Mouse (Mus musculus): ENCODE data around the gene Gpr37l1.
"Not testable (repeated sequence)": the region's sequence is repeated elsewhere in the genome, so short reads cannot be mapped to it uniquely, and the experiment has no call there.

The Gpr37l1 gene

GRCm38 (mm10) chr1:135124573-135125363 is 42.7 kb downstream of the Gpr37l1 start:
- no peak for DNase-seq (ENCODE audit: low spot score)

DNA sequence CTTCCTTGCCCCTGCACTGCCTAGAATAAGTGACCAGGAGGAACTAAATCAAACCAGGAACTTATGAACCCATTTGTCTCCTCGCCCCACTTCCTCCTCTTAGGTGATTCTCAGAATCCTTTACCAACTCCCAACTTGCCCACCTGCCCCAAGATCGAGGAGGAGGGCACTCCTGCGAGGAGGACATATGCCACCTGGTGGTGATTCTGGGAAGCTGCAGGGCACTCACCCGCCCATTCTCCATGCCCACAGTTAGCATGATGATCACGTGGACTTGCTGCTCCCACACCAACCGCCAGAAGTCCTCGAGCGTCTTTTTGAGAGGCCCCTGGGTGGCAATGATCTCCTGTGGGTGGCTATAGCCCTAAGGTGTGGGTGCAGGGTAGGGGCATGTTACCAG is 54.8 kb downstream of the Gpr37l1 start:
- peak; percentile 30 for DNase-seq (ENCODE audit: low spot score)

DNA sequence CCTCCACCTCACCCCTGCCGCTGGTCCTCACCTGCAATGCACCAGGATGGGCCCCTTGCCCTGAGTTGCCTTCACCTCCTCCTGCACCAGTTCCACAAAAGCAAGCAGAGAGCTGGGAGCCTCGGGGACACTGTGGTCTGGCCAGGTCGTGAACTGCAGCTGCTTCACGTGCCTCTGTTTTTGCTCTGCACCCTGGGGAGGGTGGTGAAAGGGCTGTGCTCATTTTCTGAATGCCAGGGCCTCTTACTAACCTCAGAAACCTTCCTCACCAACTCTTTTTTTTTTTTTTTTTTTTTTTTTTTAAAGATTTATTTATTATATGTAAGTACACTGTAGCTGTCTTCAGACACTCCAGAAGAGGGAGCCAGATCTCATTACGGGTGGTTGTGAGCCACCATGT is 56.2 kb downstream of the Gpr37l1 start:
- DNase-seq (ENCODE audit: low spot score) = not testable (repeated sequence)

Data from urinary bladder, postnatal 25 days (tissue).